Mouse (Mus musculus): ENCODE measurements around the gene Klk7. TPM values are rescaled to one million over a fixed set of nuclear protein-coding genes. Genes with fewer than 3 reads are reported as not detected.

The Klk7 gene
- polyA plus RNA-seq, 1 experiment = not detected

DNA sequence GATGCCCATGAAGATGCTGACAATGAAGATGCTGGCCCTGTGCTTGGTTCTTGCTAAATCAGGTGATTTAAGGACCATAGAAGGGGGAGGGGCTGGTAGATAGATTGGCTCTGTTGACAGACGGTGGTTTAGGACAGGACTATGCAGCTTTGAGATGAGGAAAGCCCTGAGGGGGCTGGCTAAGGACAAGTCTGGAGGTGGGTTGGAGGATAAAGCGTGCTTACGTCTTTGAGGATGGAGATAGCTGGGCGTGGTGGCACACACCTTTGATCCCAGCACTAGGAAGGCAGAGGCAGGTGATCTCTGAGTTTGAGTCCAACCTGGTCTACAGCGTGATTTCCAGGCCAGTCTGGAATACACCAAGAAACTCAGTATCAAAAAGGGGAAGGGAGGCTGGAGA lies 15.0 kb downstream of the Klk7 start:
- DNase-seq = no peak
- WGBS = 89% methylated on average over 5 of the region's 5 CpGs
- H3K27ac ChIP-seq (ENCODE audit: insufficient read depth, low read depth, low read length) = no peak overlapping the region
- no peaks in the 10 kb centered on the region for H3K27me3 ChIP-seq (replicated peaks; ENCODE audit: control insufficient read depth, insufficient read depth, low read length)
- no peaks in the 10 kb centered on the region for H3K36me3 ChIP-seq (ENCODE audit: control insufficient read depth, insufficient read depth, low read length)
- H3K4me1 ChIP-seq (ENCODE audit: control insufficient read depth, insufficient read depth, low read length) = no peaks in the 10 kb centered on the region
- no peak for TF ChIP-seq CTCF (conservative IDR thresholded peaks at IDR 0.05; ENCODE audit: insufficient read depth, insufficient read length, low read depth, low read length)
- TF ChIP-seq POLR2A (IDR thresholded peaks at IDR 0.05; ENCODE audit: low read depth, low read length) = no peak
- no peak overlapping the region for H3K4me3 ChIP-seq (ENCODE audit: insufficient read depth, low read depth, low read length)

DNA sequence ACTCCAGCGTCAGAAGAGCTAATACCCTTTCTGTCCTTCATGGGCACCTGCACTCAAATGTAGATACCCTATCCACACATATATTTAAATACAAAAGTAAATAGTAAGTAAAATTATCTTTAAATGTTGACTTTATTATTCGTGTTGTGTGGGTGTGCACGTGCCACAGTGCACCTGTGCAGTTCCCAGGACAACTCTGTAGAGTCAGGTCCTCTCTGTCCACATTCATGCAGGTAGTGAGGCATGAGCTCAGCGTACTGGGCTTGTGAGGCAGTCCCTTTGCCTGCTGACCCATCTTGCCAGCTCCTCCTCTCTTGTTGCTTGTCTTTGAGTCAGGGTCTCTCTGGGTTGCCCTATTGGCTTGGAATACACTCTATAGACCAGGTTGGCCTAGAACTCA lies 16.6 kb downstream of the Klk7 start:
- WGBS = 83% methylated on average over 4 of the region's 4 CpGs
- Histone ChIP-seq H3K36me3 (ENCODE audit: control insufficient read depth, insufficient read depth, low read length) (no peaks in the 10 kb centered on the region), H3K27ac (ENCODE audit: insufficient read depth, low read depth, low read length) (no peak overlapping the region), H3K4me3 (ENCODE audit: insufficient read depth, low read depth, low read length) (no peak overlapping the region), H3K4me1 (ENCODE audit: control insufficient read depth, insufficient read depth, low read length) (no peaks in the 10 kb centered on the region), H3K27me3 (replicated peaks; ENCODE audit: control insufficient read depth, insufficient read depth, low read length) (no peaks in the 10 kb centered on the region)
- no peak for DNase-seq
- TF ChIP-seq POLR2A (IDR thresholded peaks at IDR 0.05; ENCODE audit: low read depth, low read length) = no peak
- TF ChIP-seq CTCF (conservative IDR thresholded peaks at IDR 0.05; ENCODE audit: insufficient read depth, insufficient read length, low read depth, low read length) = no peak

DNA sequence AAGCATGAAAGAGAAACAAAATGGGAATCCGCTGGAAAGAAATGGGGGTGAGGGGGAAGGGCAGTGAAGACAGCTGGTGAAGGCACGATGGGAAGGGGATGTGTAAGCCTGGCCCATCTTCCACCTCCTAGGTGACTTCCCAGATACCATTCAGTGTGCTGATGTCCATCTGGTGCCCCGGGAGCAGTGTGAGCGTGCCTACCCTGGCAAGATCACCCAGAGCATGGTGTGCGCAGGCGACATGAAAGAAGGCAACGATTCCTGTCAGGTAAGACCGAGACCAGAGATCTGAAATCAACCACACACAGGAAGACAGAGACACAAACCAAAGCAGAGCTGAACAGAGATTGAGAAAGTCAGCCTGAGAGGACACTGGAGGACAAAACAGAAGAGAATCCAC lies 17.9 kb downstream of the Klk7 start:
- H3K36me3 ChIP-seq (ENCODE audit: control insufficient read depth, insufficient read depth, low read length) = no peaks in the 10 kb centered on the region
- H3K4me1 ChIP-seq (ENCODE audit: control insufficient read depth, insufficient read depth, low read length) = no peaks in the 10 kb centered on the region
- no peak for DNase-seq
- no peak overlapping the region for H3K27ac ChIP-seq (ENCODE audit: insufficient read depth, low read depth, low read length)
- no peak overlapping the region for H3K4me3 ChIP-seq (ENCODE audit: insufficient read depth, low read depth, low read length)
- TF ChIP-seq POLR2A (IDR thresholded peaks at IDR 0.05; ENCODE audit: low read depth, low read length) = no peak
- no peak for TF ChIP-seq CTCF (conservative IDR thresholded peaks at IDR 0.05; ENCODE audit: insufficient read depth, insufficient read length, low read depth, low read length)
- 90% methylated on average over 8 of the region's 8 CpGs for WGBS
- no peaks in the 10 kb centered on the region for H3K27me3 ChIP-seq (replicated peaks; ENCODE audit: control insufficient read depth, insufficient read depth, low read length)

DNA sequence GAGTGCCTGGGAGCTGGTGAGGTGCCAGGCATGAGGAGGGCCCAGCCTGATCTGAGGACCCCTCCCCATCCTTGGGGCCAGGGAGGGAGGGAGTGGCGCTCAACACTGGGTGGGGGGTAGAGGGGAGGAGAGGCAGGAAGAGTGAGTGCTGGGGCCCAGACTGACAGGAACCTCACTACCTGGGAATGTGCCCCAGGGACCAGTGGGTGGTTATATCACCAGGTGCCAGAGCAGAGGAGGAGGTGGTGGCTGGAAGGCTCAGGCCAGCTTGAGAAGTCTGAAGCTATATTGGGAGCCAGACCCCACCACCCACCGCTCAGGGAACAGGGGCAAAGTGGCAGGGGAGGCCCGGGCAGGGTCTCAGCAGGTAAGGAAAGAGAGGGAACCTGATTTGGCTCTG lies 30.6 kb downstream of the Klk7 start, which contains the start of gene Klk5:
Klk5 (plus strand) TSS at position 271 of the 400 bp plus-strand sequence.
- H3K36me3 ChIP-seq (ENCODE audit: control insufficient read depth, insufficient read depth, low read length) = no peaks in the 10 kb centered on the region
- DNase-seq = no peak
- H3K4me3 ChIP-seq (ENCODE audit: insufficient read depth, low read depth, low read length) = no peak within 1 kb of the TSS
- TF ChIP-seq POLR2A (IDR thresholded peaks at IDR 0.05; ENCODE audit: low read depth, low read length) (no peak), CTCF (conservative IDR thresholded peaks at IDR 0.05; ENCODE audit: insufficient read depth, insufficient read length, low read depth, low read length) (no peak)
- no peak within 1 kb of the TSS for H3K27ac ChIP-seq (ENCODE audit: insufficient read depth, low read depth, low read length)
- H3K4me1 ChIP-seq (ENCODE audit: control insufficient read depth, insufficient read depth, low read length) = no peaks in the 10 kb centered on the region
- H3K27me3 ChIP-seq (replicated peaks; ENCODE audit: control insufficient read depth, insufficient read depth, low read length) = no peaks in the 10 kb centered on the region
- 55% methylated on average over 3 of the region's 3 CpGs for WGBS

DNA sequence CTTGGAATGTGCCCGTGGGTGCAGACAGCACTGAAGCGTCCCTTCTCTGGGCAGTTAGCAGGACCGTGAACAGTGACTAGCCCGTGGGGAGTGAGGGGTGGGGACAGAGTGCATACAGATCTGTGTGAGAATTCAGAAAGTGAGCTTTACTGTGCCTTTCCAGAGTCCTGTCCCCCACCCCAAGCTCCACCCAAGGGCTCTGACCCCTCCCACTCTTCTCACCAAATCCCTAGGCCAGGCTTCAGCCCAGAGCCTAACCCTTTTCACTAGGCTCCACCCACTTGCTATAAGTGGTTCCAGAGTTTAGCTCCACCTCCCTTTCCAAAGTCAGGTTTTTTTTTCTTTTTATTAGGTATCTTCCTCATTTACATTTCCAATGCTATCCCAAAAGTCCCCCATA lies 32.7 kb downstream of the Klk7 start:
- no peaks in the 10 kb centered on the region for H3K36me3 ChIP-seq (ENCODE audit: control insufficient read depth, insufficient read depth, low read length)
- no peak overlapping the region for H3K4me3 ChIP-seq (ENCODE audit: insufficient read depth, low read depth, low read length)
- H3K27ac ChIP-seq (ENCODE audit: insufficient read depth, low read depth, low read length) = no peak overlapping the region
- H3K4me1 ChIP-seq (ENCODE audit: control insufficient read depth, insufficient read depth, low read length) = no peaks in the 10 kb centered on the region
- H3K27me3 ChIP-seq (replicated peaks; ENCODE audit: control insufficient read depth, insufficient read depth, low read length) = no peaks in the 10 kb centered on the region
- DNase-seq = no peak
- WGBS = 82% methylated on average over 4 of the region's 4 CpGs
- TF ChIP-seq CTCF (conservative IDR thresholded peaks at IDR 0.05; ENCODE audit: insufficient read depth, insufficient read length, low read depth, low read length) (no peak), POLR2A (IDR thresholded peaks at IDR 0.05; ENCODE audit: low read depth, low read length) (no peak)

DNA sequence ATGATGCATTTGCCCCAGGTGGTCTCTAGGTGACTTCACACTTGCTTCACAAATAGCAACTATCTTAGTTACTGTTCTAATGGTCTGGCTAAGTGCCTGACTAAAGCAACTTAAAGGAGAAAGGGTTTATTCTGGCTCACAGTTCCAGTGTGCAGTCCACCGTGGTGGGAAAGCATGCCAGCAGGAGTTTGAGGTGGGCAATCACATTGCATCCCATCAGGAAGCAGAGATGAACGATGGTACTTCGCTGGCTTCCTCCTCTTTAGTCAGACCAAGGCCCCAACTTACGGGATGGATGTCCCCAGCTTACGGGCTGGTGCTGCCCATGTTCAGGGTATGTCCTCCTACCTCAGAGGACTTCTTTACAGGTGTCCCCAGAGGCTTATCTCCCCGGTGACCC lies 40.5 kb downstream of the Klk7 start:
- TF ChIP-seq CTCF (conservative IDR thresholded peaks at IDR 0.05; ENCODE audit: insufficient read depth, insufficient read length, low read depth, low read length) = no peak
- TF ChIP-seq POLR2A (IDR thresholded peaks at IDR 0.05; ENCODE audit: low read depth, low read length) = no peak
- Histone ChIP-seq H3K36me3 (ENCODE audit: control insufficient read depth, insufficient read depth, low read length) (no peaks in the 10 kb centered on the region), H3K4me1 (ENCODE audit: control insufficient read depth, insufficient read depth, low read length) (no peaks in the 10 kb centered on the region), H3K4me3 (ENCODE audit: insufficient read depth, low read depth, low read length) (no peak overlapping the region), H3K27me3 (replicated peaks; ENCODE audit: control insufficient read depth, insufficient read depth, low read length) (no peaks in the 10 kb centered on the region), H3K27ac (ENCODE audit: insufficient read depth, low read depth, low read length) (no peak overlapping the region)
- 89% methylated on average over 6 of the region's 6 CpGs for WGBS
- no peak for DNase-seq

DNA sequence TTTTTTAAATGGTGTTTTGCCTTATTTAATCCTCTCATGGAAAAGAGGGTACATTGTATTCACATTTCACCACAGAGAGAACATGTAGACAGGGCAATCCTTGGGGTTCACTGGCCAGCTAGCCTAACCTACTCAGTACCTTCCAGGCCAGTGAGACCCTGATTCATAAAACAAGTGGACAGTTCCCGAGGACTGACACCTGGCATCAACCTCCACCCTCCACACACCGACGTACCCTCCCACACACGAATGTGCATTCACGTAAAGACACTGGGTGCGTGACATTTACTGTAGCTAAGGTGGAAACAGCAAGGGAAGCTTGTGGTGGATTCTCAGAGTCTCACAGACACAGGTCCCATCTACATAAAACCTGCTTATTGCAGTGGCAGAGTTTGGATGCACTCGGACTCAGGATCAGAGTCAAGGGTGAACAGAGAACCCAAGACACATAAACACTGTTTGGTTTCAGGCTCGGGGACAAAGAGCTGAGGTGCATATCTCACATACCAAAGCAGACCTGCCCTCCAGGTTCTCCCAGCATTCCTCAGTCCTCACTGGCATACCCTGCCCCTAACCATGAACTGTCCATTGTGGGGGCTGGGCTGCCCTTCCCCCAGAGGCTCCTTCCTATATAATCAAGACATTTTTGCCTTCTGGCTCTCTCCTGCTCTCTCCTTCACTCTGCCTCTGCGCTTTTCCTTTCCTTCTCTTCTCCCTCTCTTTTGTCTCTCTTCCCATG lies 43.7 kb downstream of the Klk7 start:
- TF ChIP-seq POLR2A (IDR thresholded peaks at IDR 0.05; ENCODE audit: low read depth, low read length) = no peak
- TF ChIP-seq CTCF (conservative IDR thresholded peaks at IDR 0.05; ENCODE audit: insufficient read depth, insufficient read length, low read depth, low read length) = no peak
- Histone ChIP-seq H3K36me3 (ENCODE audit: control insufficient read depth, insufficient read depth, low read length) (no peaks in the 10 kb centered on the region), H3K27ac (ENCODE audit: insufficient read depth, low read depth, low read length) (no peak overlapping the region), H3K4me1 (ENCODE audit: control insufficient read depth, insufficient read depth, low read length) (no peaks in the 10 kb centered on the region), H3K27me3 (replicated peaks; ENCODE audit: control insufficient read depth, insufficient read depth, low read length) (no peaks in the 10 kb centered on the region), H3K4me3 (ENCODE audit: insufficient read depth, low read depth, low read length) (no peak overlapping the region)
- DNase-seq = no peak
- 41% methylated on average over 9 of the region's 9 CpGs for WGBS

Measured in kidney, adult 2 months (tissue).